Mouse (Mus musculus) mouse trophoblast stem cell (cell line): Measurements from ENCODE around the gene Znrf1.
"Not testable (repeated sequence)": the region's sequence is repeated elsewhere in the genome, so short reads cannot be mapped to it uniquely, and the experiment has no call there.

Experiments
- in situ Hi-C, 2 experiments: fragments of 300-500 bp; cut with MseI, MboI; formaldehyde crosslinking; loops; 2 replicates in 1 of 2; 3 replicates in 1 of 2; pipeline ENCODE4 v1.15.1; 2025

Znrf1 gene

DNA sequence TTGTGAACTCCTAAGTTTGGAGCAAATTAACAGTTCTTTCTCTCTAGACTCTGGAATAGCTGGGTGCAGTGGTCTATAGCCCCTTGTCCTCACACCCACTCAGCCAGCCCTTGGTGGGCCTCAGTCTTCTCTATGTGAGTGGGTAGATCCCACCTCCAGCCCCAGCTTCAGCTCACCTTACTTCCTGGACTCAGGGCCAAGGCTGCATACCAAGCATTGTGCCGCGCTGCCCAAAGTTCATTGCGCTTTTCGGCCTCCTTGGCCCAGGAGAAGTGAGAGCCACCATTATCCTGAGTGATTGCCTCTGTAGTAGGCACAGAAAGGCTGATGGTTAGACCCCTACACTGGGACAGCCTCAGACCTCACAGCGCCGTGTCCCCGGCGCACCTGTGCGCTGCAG lies 92.0 kb downstream of the Znrf1 start:
- in situ Hi-C loops = no loop called here

DNA sequence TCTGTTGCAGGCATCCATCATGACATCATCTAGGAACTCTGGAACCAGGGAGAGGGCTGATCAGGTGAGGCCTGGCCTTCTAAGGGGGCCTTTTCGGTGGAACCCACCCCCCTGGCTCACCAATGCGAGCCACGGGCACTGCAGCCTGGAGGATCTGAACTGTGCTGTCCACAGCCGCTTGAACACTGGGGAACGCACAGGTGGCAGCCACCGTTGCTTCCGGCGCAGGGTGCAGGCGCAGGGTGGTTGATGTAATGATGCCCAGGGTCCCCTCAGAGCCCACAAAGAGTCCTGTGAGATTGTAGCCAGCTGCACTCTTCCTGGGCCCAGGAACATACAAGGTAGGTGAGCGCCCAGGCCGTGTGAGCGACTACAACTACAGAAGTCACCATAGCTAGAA lies 92.5 kb downstream of the Znrf1 start:
- in situ Hi-C loops = no loop called here

DNA sequence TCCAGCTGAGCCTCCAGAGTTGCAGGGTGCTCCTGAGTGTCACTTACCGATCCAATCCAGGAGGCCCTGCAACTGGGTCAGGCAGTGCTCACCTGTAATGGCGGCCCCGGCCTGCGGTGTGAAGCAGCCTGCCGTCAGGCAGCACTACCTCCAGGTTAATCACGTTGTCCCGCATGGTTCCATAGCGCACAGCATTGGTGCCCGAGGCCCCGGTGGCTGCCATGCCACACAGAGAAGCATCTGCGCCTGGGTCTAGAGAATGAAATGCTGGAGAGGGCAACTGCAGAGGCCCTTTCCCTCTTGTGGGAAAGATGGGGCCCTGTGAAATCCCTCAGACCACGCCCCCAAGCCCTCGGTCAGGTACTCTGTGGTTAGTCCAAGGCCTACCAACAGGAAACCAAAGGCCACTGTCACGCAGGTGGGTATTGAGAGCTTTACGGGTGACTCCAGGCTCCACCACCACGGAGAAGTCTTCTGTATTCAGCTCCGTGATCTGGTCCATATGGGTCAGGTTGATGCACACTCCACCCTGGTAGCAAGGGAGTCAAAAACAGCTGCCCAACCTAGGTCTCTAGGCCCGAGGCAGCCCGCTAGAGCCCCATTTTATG lies 93.1 kb downstream of the Znrf1 start:
- in situ Hi-C loops = no loop called here

DNA sequence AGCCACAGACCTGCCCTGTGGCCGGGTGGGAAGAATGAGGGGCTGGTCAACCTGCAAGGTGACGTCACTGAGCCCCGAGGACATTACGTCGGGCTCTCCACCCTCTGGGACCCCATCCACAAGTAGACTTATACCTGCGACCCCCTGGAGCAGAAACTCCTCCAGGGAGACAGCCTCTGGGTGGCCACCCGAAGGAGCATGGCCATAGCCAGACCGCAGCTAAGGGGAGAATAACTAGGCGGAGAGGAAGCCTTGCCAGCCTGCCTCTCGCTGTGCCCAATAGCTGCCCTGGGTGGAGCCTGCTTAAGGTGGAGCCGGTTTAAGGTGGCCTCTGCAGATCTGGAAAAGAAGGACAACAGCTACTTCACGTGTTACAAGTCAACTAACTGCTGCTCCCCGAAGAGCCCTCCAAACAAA lies 94.2 kb downstream of the Znrf1 start, which contains the start of gene Ldhd:
Gene Ldhd, minus strand, starts transcription at position 270 of the 417 bp plus-strand sequence.
- in situ Hi-C loops = no loop called here

DNA sequence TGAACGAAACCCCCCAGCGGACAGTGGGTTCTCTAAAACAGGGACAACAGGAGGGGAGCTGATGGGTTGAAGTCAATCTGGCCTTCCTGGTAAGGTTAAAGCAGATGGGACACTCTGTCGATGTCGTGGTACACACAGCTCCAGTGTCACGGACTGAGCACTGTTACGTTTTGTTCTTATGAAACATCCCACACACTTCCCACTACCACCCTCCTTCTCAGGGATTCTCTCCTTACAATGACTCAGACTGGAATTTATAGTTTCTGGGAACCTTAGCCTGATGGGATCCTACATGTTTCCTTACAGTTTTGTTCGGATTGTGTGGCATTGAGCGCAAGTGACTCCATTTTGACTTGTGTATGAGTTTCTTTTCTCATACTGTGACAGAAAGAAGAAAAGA lies 95.7 kb downstream of the Znrf1 start:
- in situ Hi-C loops = no loop called here

DNA sequence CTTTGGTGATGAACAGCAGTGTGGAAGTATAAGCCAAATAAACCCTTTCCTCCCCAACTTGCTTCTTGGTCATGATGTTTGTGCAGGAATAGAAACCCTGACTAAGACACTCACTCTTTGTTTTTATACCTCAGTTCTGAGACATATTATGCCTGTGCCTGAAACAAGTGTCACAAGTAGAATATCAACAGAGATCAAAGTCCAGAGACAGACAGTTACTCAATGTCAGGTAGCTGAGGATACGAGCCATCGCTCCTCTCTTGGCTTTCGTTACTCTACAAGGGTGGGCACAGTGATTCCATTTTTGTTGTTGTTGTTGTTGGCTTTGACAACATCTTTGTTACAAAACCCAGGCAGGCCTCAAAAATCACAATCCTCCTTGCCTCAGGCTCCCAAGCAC lies 97.1 kb downstream of the Znrf1 start:
- in situ Hi-C loops = no loop called here

DNA sequence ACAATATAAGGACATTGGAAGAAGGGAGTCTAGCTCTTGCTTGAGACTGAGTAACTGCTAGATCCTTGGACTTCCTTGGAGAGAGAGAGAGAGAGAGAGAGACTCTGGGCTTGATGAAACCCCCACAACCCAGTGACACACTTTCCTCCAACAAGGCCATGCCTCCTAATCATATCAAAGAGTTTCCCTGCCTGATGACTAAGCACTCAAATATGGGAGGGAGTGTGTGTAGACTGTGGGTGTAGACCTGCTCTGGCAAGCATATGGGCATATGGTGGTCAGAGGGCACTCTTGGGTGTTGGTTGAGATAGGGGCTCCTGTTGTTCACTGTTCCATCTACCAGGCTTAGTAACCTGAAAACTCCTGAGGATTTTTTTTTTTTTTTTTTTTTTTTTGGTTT lies 102.2 kb downstream of the Znrf1 start:
- in situ Hi-C loops = no loop called here

DNA sequence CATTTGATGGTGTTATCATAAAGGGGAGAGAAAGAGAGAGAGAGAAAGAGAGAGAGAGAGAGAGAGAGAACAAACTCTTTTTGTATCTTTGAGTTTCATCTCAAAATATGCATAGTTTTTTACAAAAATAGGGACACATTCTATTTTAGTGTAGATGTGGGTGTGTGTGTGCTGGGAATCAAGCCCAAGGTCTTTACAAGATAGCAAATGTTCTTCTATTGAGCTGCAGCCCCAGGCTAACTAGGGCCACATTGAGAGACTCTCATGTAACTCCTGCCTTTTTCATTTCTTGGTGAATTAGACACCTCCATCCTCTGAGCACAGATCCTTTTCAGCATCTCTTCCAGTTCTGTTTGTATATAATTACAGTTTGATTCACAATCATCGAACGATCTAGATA lies 105.2 kb downstream of the Znrf1 start:
- in situ Hi-C loops = no loop called here

DNA sequence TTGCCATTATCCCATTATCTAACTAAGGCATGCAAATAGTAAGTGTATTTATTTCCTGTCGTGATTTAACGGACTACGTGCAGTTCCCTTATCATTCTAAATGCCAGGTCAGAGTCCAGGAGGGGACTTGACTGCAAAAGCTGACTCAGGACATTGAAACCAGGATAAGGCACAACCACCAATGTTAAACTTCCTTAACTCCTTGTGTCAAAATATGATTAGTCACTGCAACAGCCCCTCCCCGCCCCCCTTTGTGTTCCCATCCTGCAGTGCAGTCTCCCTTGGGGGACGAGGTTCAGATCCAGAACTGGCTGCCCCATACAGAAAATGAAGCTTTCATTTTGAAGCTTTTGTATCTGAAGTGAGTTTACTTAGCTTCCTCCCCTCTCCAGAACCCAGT lies 106.6 kb downstream of the Znrf1 start:
- in situ Hi-C loops = no loop called here

DNA sequence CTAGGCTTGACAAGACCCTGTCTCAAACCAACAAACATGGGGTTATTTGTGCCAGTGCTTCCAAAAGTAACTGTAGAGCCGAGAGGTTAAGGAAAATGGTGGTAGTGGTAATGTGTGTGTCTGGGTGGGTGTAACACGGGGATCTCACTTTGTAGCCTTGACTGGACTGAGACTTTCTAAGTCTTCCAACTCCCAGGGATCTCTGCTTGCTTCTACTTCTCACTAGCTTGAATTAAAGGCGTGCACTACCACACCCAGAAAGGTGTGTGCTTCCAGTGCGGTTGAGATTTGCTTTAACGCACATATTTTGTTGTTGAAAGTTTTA lies 107.0 kb downstream of the Znrf1 start:
- in situ Hi-C loops = no loop called here

DNA sequence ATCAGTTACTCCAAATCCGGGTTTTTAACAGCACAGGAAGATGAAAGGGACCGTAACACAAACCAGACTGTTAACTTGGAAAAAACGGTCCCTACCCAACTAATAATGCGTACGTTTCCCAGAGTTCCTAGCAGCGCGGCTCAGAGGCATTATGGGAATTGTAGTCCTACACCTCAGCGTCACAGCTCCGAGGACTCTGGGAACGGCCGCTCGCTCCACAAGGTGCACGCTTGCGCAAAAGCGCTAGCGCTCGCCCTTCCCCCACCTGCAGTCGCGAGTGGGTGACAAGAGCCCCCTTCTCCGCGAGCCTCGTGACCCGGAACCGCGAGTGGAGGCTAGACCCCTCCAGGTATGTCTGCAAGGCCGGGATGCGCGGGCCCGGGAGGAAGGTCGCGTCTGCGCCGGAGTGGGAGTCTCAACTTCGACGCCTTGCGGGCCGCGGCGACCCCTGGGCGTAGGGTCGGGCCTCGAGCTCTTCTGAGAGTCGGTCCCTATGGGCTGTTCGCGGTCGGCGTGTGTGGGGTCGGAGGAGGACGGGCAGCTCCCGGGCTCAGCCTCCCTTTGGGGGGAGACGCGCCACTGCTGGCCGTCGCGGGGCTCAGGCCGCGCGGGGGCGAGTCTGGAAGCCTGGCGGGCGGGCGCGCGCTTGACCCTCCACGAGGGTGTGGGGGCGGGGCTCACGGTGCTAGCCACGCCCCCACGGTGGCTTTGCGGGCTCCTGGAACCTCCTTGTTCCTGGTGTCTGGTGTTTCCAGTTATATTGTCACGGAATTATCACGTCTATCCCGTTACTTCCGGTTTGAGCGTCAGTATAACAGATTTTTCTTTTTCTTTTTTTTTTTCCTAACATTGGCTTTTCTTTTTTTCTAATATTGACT lies 107.6 kb downstream of the Znrf1 start, which contains the start of gene Zfp1:
Gene Zfp1, plus strand, starts transcription at position 138 of the 878 bp plus-strand sequence.
- in situ Hi-C loops = no loop called here

DNA sequence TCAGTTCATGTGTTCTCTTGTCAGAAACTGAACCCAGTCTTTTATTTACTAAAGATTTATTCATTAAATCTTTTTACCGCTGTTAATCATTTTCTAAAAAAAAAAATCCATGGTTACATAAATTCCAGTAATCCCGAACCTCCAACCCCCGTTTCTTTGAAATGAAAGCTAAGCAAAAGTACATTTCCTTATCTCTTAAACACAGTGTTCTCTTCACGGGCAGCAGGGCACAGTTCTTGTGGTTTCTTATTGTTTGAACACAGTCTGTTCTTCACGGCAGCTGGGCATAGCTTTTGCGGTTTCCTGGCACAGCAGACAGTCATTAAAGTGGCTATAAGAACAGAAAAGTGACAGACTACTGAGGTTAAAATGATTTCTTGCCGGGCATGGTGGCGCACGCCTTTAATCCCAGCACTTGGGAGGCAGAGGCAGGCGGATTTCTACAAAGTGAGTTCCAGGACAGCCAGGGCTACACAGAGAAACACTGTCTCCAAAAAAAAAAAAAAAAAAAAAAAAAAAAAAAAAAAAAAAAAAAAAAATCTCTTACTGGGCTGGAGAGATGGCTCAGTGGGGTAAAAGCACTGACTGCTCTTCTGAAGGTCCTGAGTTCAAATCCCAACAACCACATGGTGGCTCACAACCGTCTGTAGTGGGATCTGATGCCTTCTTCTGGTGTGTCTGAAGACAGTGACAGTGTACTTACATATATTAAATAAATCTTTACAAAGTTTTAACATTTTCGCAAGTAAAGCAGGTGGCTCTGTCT lies 108.6 kb downstream of the Znrf1 start:
- in situ Hi-C loops = not testable (repeated sequence)

DNA sequence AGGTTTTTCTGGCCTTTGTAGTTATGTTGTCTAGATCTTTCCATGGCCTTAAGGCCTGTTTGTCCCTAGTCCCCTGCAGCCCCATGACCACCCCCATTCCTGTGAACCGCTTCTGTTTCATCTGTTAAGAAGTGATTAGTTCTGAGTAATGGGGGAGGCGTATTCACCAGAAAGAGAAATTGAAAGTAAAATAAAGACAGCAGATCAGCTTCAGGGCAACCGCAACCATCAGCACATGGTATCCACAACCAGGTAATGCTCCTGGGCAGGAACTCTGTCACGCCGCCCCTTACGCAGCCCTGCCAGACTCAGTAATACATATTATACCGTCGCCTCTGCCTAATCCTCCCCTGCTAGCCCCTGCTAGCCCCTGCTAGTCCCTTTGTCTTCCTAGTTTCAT lies 109.8 kb downstream of the Znrf1 start:
- in situ Hi-C loops = no loop called here

DNA sequence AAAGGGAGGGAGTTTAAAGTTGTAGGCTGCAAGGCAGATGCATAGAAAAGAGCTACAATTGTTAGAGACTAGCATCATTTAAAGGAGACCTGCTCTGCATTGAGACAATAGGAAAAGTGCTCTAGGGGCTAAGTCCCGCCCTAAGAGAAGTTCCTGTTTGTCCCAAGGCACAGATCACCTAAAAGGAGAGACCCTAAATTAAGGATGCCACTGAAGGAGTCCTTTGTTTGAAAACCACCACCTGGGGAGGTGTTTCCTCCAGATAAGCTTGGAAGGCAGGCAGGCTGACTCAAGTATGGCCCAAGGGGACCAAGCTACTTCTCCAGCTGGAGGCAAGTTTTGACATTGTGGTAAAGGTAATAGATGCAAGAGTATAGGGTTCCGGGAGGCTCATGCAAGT lies 112.9 kb downstream of the Znrf1 start:
- in situ Hi-C loops = no loop called here

DNA sequence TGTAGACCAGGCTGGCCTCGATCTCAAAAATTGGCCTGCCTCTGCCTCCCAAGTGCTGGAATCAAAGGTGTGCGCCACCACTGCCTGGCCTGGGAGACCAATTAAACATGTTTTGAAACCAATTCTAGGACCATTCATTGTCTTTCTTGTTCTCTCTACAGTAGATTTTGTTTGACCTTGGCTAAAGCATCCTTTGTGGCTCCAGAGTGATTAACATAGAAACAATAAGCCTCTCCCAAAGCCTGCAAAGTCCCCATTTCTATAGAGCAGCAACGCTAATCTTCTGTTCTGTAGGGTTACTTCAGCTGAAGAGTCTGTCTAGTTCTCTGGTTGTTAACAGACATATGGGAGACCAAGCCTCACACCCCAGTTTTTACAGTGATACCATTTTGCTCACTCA lies 114.8 kb downstream of the Znrf1 start:
- in situ Hi-C loops = no loop called here

DNA sequence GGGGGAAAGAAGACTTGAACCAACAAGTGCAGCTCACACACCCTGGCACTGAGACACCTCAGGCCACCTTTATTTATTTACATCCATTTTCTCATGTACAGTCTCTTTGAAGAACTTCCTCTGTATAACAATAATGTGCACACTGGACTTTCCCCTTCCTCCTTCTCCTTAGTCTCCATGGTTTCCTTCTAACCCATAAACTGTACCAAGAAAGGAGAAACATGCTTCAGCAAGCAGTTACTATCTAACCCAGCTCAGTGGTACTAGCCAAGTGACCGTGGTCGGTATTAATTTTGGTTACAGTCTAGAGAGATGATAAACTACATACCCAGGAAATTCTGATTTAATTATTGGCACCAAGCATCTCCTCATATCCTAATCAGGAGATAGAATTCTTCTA lies 117.6 kb downstream of the Znrf1 start:
- in situ Hi-C loops = no loop called here

DNA sequence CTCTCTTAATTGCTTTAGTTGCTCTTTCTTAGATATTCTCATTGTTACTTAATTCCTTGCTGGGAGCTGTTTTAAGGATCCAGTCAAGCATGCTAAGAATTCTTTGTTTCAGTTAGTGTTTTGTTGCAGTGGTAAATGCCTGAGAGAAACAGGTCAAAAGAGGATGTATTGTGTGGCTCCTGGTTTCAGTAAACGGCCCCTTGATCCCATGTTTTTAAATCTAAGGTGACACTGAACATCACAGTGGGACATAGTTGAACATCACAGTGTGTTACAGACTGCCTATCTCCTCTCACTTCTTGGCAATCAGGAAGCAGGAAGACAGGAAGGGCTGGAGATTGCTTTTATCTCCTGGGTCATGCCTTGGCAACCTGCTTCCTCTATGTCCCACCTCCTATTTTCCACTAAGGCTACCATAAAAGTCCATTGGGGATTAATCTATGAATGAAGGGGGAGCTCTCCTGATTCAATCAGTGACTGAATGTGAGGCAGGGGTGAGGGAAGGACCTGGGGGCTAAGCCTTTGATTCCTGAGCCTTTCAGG lies 121.5 kb downstream of the Znrf1 start:
- in situ Hi-C loops = no loop called here

DNA sequence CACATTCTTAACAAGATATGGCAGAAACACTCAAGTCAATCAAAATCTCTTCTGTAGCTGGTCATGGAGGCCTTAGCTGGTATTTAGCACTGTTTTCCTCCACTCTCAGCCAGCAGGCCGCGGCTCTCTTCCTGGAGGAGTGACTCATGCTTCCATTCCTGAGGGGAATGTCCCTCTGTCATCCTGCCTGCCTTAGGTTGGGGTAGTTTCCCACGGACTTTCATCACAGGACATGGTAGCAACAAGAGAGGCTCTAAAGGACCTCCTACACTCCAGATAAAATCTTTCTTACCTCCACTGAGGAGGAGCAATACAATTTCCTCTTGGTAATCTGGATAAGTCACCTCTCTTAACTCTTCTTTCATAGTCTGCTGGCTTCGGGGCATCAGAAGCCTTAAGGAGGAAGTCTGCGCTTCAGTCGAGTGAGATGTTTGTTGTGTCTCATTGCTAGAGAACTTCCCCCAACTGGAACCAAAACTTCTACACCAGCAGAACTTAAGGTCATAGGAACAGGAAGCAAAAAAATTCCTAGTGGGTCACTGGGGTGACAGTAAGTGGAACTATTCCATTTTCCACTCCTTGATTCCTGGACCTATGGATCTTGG lies 123.0 kb downstream of the Znrf1 start:
- in situ Hi-C loops = no loop called here

DNA sequence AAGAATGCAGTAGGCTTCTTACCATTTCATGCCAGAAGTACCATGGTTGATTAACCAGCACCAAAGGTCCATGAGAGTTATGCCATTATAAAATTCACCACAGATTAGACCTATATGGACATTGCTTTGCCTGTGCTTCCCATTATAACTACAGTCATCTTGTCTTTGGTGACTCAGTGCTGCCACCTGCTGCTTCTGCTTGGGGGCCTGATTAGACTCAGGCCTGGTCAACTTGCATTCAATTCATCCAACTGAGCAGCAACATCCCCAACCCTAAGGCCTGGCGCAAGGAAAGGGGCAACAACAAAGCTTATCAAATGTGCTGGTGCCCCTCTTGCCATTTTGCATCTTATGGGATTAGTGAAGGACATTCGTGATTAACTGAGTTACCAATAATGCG lies 126.6 kb downstream of the Znrf1 start:
- in situ Hi-C loops = no loop called here

DNA sequence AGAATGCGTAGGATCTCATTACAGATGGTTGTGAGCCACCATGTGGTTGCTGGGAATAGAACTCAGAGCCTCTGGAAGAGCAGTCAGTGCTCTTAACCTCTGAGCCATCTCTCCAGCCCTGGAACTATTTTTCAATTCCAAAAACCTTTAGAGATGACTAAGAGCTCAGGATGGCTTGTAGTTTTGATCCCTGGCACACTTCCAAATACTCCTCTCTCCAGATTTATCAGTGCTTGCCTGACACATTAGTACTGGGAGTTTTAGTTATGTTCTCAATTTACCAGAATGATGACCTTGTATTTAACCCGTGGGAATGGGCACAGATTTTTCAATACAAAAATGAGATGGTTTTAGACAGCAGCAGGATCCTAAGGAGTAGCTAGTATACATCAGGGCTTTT lies 130.9 kb downstream of the Znrf1 start:
- in situ Hi-C loops = no loop called here
